Mouse (Mus musculus) kidney, adult 2 months (tissue): Measurements from ENCODE around the gene Supt4a.

Source experiments
- CTCF ChIP-seq: fragments of 200-500 bp; conservative IDR thresholded peaks from 2 replicates; pipeline ENCODE4 v1.5.1; 2011; ENCODE audit warnings: low read depth, mild to moderate bottlenecking, control low read depth, low read length, moderate library complexity, mixed read lengths; ENCODE audit not compliant: insufficient read depth, insufficient read length
- POLR2A ChIP-seq: fragments of 200-500 bp; IDR thresholded peaks from one replicate; pipeline ENCODE4 v1.6.1; 2011; ENCODE audit warnings: low read depth, low read length, control low read depth

- TF ChIP-seq CTCF (no peak), POLR2A (no peak)
These were observed 26.9 kb downstream of the Supt4a start for GRCm38 (mm10) chr11:87763988-87764876.
